Mouse (Mus musculus) liver, embryonic 16.5 days (tissue): Measurements from ENCODE around the gene Mylk3. TPM values are rescaled to one million over a fixed set of nuclear protein-coding genes. Genes with fewer than 3 reads are reported as not detected.

Experiments used
- ATAC-seq: fragments of 200-750 bp; cut with Nextera tagmentation; 2 replicates; pipeline ENCODE4 v1.8.0; 2017; ENCODE audit warnings: low read depth, mild to moderate bottlenecking, moderate number of reproducible peaks, moderate library complexity
- H3K27ac ChIP-seq: fragments of 300-500 bp; sonication (generic); 2 replicates; pipeline ENCODE4 v1.5.1; 2014; ENCODE audit warnings: mild to moderate bottlenecking, low read length
- H3K27me3 ChIP-seq: fragments of 300-500 bp; sonication (generic); 2 replicates; pipeline ENCODE4 v1.6.1; 2014; ENCODE audit warnings: low read depth, low read length, mixed read lengths; ENCODE audit not compliant: control insufficient read depth, insufficient read depth
- H3K36me3 ChIP-seq: fragments of 300-500 bp; sonication (generic); 2 replicates; pipeline ENCODE4 v1.6.1; 2014; ENCODE audit warnings: mild to moderate bottlenecking; ENCODE audit not compliant: control insufficient read depth, insufficient read depth
- H3K4me1 ChIP-seq: fragments of 300-500 bp; sonication (generic); 2 replicates; pipeline ENCODE4 v1.6.1; 2014; ENCODE audit warnings: low read depth, low read length, mixed read lengths; ENCODE audit not compliant: control insufficient read depth
- H3K4me2 ChIP-seq: fragments of 300-500 bp; sonication (generic); 2 replicates; pipeline ENCODE4 v1.6.1; 2014; ENCODE audit warnings: low read depth, low read length, mixed read lengths
- H3K4me3 ChIP-seq: fragments of 300-500 bp; sonication (generic); 2 replicates; pipeline ENCODE4 v1.5.1; 2014; ENCODE audit warnings: low read depth, mild to moderate bottlenecking, low read length
- H3K9ac ChIP-seq: fragments of 300-500 bp; sonication (generic); 2 replicates; pipeline ENCODE4 v1.6.1; 2014; ENCODE audit warnings: low read depth, low read length
- H3K9me3 ChIP-seq: fragments of 300-500 bp; sonication (generic); replicated peaks from 2 replicates; pipeline ENCODE4 v1.6.1; 2016; ENCODE audit warnings: low read length; ENCODE audit not compliant: control insufficient read depth
- WGBS: fragments of 180-500 bp; shearing (Covaris S2); extraction: QIAGEN DNeasy Blood & Tissue Kit; methylation state at CpG from one replicate; pipeline ENCODE4 v1.1.7; 2014; ENCODE audit not compliant: insufficient replicate concordance; 5-methylcytosine and 5-hydroxymethylcytosine counted together
- polyA plus RNA-seq: library from polyadenylated mRNA; unstranded; fragments of >200 nt; fragmentation: Nextera tagmentation; extraction: Ambion mirVana; gene quantifications from 2 replicates; pipeline ENCODE4 v1.2.1, GENCODE M21; 2015

The Mylk3 gene
- polyA plus RNA-seq, 1 experiment from 2014 or later: 66.3 TPM

- WGBS: 58% methylated on average over 3 of the region's 3 CpGs
- Histone ChIP-seq H3K9me3 (no peaks in the 10 kb centered on the region), H3K27ac (0 out of 2 replicates have a peak overlapping the region, but pooled peaks have one; percentile 39), H3K4me1 (peaks cover 54% of the 10 kb centered on the region), H3K4me3 (no peak overlapping the region), H3K27me3 (no peaks in the 10 kb centered on the region), H3K36me3 (no peaks in the 10 kb centered on the region; the same call in 1 of the 2 replicates), H3K4me2 (no peak overlapping the region), H3K9ac (no peak overlapping the region; the same call in none of the 2 replicates)
- no peak for ATAC-seq
Measured at GRCm38 (mm10) chr8:85376516-85376915, 9.6 kb downstream of the Mylk3 start.

DNA sequence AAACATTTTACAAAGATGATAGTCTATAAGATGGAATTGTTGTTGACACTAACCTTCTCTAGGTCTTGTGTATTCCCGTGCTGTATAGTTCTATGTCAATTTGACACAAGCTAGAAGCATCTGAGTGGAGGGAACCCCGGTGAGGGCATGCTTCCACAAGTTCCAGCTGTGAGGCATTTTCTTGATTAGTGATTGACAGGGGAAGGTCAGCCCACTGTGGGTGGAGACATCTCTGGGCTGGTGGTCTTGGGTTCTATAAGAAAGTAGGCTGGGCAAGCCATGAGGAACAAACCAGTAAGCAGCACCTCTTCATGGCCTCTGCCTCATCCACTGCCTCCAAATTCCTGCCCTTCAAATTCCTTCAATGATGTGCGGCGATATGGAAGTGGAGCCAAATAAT lies 11.9 kb downstream of the Mylk3 start:
- no peak for ATAC-seq
- H3K9me3 ChIP-seq: no peaks in the 10 kb centered on the region
- no peak overlapping the region for H3K9ac ChIP-seq
- H3K4me2 ChIP-seq: no peak overlapping the region
- no peak overlapping the region for H3K4me3 ChIP-seq
- H3K27me3 ChIP-seq: no peaks in the 10 kb centered on the region
- H3K36me3 ChIP-seq: no peaks in the 10 kb centered on the region; the same call in none of the 2 replicates
- H3K4me1 ChIP-seq: peaks cover 41% of the 10 kb centered on the region
- no peak overlapping the region for H3K27ac ChIP-seq
- 74% methylated on average over 4 of the region's 4 CpGs for WGBS

GRCm38 (mm10) chr8:85373435-85374039 lies 12.6 kb downstream of the Mylk3 start:
- Histone ChIP-seq H3K9me3 (no peaks in the 10 kb centered on the region), H3K27me3 (no peaks in the 10 kb centered on the region), H3K4me2 (no peak overlapping the region), H3K27ac (no peak overlapping the region; the same call in 1 of the 2 replicates), H3K4me1 (peaks cover 40% of the 10 kb centered on the region), H3K9ac (no peak overlapping the region), H3K4me3 (no peak overlapping the region), H3K36me3 (no peaks in the 10 kb centered on the region; the same call in none of the 2 replicates)
- no peak for ATAC-seq
- 29% methylated on average over 5 of the region's 5 CpGs for WGBS

DNA sequence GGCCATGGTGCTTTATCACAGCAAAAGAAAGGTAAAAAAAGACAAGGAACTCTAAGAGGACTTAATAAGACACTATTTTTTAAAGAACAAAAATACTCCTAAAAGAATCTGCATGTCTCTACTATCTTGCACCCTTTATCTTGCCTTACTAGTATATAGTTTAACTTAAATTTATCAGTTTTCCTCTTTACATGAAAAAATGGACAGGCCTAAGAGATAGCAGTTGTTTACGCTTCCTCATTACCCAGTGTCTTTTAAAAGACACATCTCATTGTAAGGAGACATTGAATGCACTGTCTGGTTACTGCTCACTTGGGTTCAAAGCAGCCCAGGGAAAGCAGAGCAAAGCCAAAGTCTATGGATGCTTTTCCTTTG lies 13.7 kb downstream of the Mylk3 start:
- Histone ChIP-seq H3K4me1 (peaks cover 36% of the 10 kb centered on the region), H3K36me3 (no peaks in the 10 kb centered on the region; the same call in none of the 2 replicates), H3K27me3 (no peaks in the 10 kb centered on the region), H3K4me3 (no peak overlapping the region), H3K4me2 (no peak overlapping the region), H3K9me3 (no peaks in the 10 kb centered on the region), H3K9ac (no peak overlapping the region), H3K27ac (no peak overlapping the region)
- WGBS: 32% methylated on average over 1 of the region's 1 CpGs
- no peak for ATAC-seq

GRCm38 (mm10) chr8:85371736-85372464 lies 14.2 kb downstream of the Mylk3 start:
- ATAC-seq: no peak
- Histone ChIP-seq H3K9ac (no peak overlapping the region), H3K27me3 (no peaks in the 10 kb centered on the region), H3K27ac (no peak overlapping the region), H3K36me3 (no peaks in the 10 kb centered on the region; the same call in none of the 2 replicates), H3K4me2 (no peak overlapping the region), H3K4me3 (no peak overlapping the region), H3K9me3 (no peaks in the 10 kb centered on the region), H3K4me1 (peaks cover 33% of the 10 kb centered on the region)
- WGBS: 74% methylated on average over 5 of the region's 5 CpGs

DNA sequence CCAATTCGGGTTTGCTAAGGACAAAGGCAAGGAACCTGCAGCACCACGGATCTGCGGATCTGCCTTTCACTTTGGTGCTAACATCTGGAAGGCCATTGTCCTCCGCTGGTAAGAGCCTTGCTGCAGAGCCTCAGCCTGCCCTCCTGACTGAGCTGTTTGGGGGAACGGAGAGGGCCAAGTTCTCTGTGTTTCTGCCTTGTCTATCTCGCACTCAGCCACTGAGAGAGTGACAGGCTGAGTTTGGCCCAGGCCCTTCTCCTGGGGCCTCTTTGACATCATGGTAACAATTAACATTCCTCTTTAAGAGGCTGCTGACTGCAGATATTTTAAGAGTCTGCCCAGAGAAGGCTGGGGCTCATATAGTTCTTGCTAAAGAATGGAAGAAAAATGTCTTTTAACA lies 21.0 kb downstream of the Mylk3 start:
- Histone ChIP-seq H3K36me3 (peaks cover 5% of the 10 kb centered on the region; the same call in 1 of the 2 replicates), H3K4me2 (no peak overlapping the region), H3K27ac (no peak overlapping the region), H3K4me1 (peaks cover 19% of the 10 kb centered on the region), H3K27me3 (no peaks in the 10 kb centered on the region), H3K9me3 (no peaks in the 10 kb centered on the region), H3K4me3 (no peak overlapping the region), H3K9ac (no peak overlapping the region)
- 56% methylated on average over 6 of the region's 6 CpGs for WGBS
- no peak for ATAC-seq

GRCm38 (mm10) chr8:85364628-85365027 lies 21.5 kb downstream of the Mylk3 start:
- no peak for ATAC-seq
- no peak overlapping the region for H3K27ac ChIP-seq

DNA sequence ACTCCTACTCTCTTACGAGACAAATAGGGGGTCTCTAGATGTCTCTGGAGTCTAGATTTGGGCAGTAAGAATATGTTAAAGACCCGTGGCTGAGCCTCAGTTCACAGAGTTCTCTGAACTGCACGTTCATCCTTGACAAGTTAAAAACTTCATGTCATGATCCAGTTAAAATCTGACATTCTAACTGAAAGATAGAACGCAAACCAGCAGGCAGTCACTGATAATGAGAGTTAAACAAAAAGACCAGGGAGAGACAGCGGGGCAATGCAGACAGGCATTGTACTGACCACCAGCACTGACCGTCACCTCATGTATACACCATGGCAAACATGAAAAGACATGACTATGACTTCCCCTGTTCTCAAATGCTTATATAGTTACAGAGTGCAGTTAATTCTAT lies 22.7 kb downstream of the Mylk3 start:
- Histone ChIP-seq H3K36me3 (peaks cover 17% of the 10 kb centered on the region), H3K27me3 (no peaks in the 10 kb centered on the region), H3K9ac (0 out of 2 replicates have a peak overlapping the region, but pooled peaks have one; percentile 23), H3K4me3 (no peak overlapping the region), H3K4me1 (peaks cover 19% of the 10 kb centered on the region), H3K4me2 (no peak overlapping the region), H3K9me3 (no peaks in the 10 kb centered on the region), H3K27ac (no peak overlapping the region)
- peak; percentile 36; the same call in 1 of the 2 replicates for ATAC-seq
- WGBS: 30% methylated on average over 6 of the region's 6 CpGs

More at GRCm38 (mm10) chr8:85364628-85365027, 21.5 kb downstream of the Mylk3 start:
- Histone ChIP-seq H3K4me2 (0 out of 2 replicates have a peak overlapping the region, but pooled peaks have one; percentile 5), H3K27me3 (no peaks in the 10 kb centered on the region), H3K4me3 (no peak overlapping the region), H3K4me1 (peaks cover 19% of the 10 kb centered on the region), H3K36me3 (peaks cover 5% of the 10 kb centered on the region), H3K9ac (0 out of 2 replicates have a peak overlapping the region, but pooled peaks have one; percentile 5), H3K9me3 (no peaks in the 10 kb centered on the region)
- WGBS: 84% methylated on average over 11 of the region's 11 CpGs

GRCm38 (mm10) chr8:85362211-85362610 lies 23.9 kb downstream of the Mylk3 start:
- H3K4me1 ChIP-seq: peaks cover 19% of the 10 kb centered on the region
- no peak overlapping the region for H3K4me2 ChIP-seq
- 0 out of 2 replicates have a peak overlapping the region, but pooled peaks have one; percentile 16 for H3K27ac ChIP-seq
- no peak for ATAC-seq
- no peaks in the 10 kb centered on the region for H3K9me3 ChIP-seq
- no peaks in the 10 kb centered on the region for H3K27me3 ChIP-seq
- peaks cover 25% of the 10 kb centered on the region for H3K36me3 ChIP-seq
- no peak overlapping the region for H3K4me3 ChIP-seq
- 75% methylated on average over 4 of the region's 4 CpGs for WGBS
- no peak overlapping the region for H3K9ac ChIP-seq
